ENCODE assay signal across 8 mouse cellular contexts in genomic region chr7:92742774-92743173, GRCm38 (mm10). TPM values are rescaled to one million over a fixed set of nuclear protein-coding genes. Genes with fewer than 3 reads are reported as not detected.
DNase-seq lines count a peak whose midpoint lies in the region; ATAC-seq and TF ChIP-seq lines count a peak whose summit lies in the region.

No protein-coding gene starts in this region.

- peaks cover 30% of the 10 kb centered on the region for H3K4me1 ChIP-seq in forebrain, embryonic 14.5 days (ENCODE audit: control insufficient read depth, insufficient read depth, low read length)
- peaks cover 6% of the 10 kb centered on the region; the same call in 1 of the 2 replicates for H3K4me1 ChIP-seq in midbrain, postnatal 0 days (ENCODE audit: insufficient read depth, low read length)

- H3K9ac ChIP-seq in forebrain, embryonic 14.5 days (ENCODE audit: low read length): peak overlapping the region; percentile 68
- peak overlapping the region; percentile 97 for H3K9ac ChIP-seq in midbrain, postnatal 0 days (replicated peaks; ENCODE audit: low read length, poor library complexity, severe bottlenecking)

- under 1% methylated on average over 6 of the region's 6 CpGs for WGBS in forebrain, embryonic 14.5 days
- WGBS in midbrain, postnatal 0 days: under 1% methylated on average over 6 of the region's 6 CpGs

- peaks cover 7% of the 10 kb centered on the region; the same call in 1 of the 2 replicates for H3K36me3 ChIP-seq in forebrain, embryonic 14.5 days (ENCODE audit: control insufficient read depth, insufficient read depth, low read length)
- H3K36me3 ChIP-seq in midbrain, postnatal 0 days (ENCODE audit: insufficient read depth, low read length): no peaks in the 10 kb centered on the region

- ATAC-seq in CD4-positive, CD25-positive, alpha-beta regulatory T cell, adult 4 months: no peak
- ATAC-seq in forebrain, embryonic 14.5 days: no peak
- ATAC-seq in midbrain, postnatal 0 days (ENCODE audit: low FRiP score): no peak

- no peak for TF ChIP-seq CTCF in midbrain, postnatal 0 days (IDR thresholded peaks at IDR 0.05)

- peak overlapping the region; percentile 70 for H3K4me2 ChIP-seq in forebrain, embryonic 14.5 days (ENCODE audit: low read length)
- peak overlapping the region; percentile 79 for H3K4me2 ChIP-seq in midbrain, postnatal 0 days (ENCODE audit: low read depth, low read length, poor library complexity, severe bottlenecking)

- DNase-seq in CD4-positive, CD25-positive, alpha-beta regulatory T cell, adult 2 months (ENCODE audit: low read depth, low spot score): peak; percentile 9
- peak; percentile 60 for DNase-seq in NIH3T3 (ENCODE audit: low read depth)
- peak; percentile 31 for DNase-seq in forebrain, embryonic 14.5 days (ENCODE audit: low spot score)
- peak; percentile 34 to 50 for DNase-seq in kidney, postnatal 4 days
- DNase-seq in midbrain, postnatal 0 days (ENCODE audit: low spot score): no peak
- no peak for DNase-seq in adrenal gland, adult 18-20 months (ENCODE audit: low spot score in 2 of 2)
- no peak for DNase-seq in cerebellum, postnatal 36 days

- H3K9me3 ChIP-seq in forebrain, embryonic 14.5 days (replicated peaks; ENCODE audit: control insufficient read depth, low read length): no peaks in the 10 kb centered on the region
- H3K9me3 ChIP-seq in midbrain, postnatal 0 days (ENCODE audit: low read length): no peaks in the 10 kb centered on the region

- H3K4me3 ChIP-seq in forebrain, embryonic 14.5 days (ENCODE audit: low read depth, low read length): peak overlapping the region; percentile 77
- peak overlapping the region; percentile 86 for H3K4me3 ChIP-seq in midbrain, postnatal 0 days (ENCODE audit: low read depth, low read length)

- H3K27me3 ChIP-seq in forebrain, embryonic 14.5 days (replicated peaks; ENCODE audit: control insufficient read depth, insufficient read depth, low read length): no peaks in the 10 kb centered on the region
- no peaks in the 10 kb centered on the region for H3K27me3 ChIP-seq in midbrain, postnatal 0 days (ENCODE audit: insufficient read depth, low read length)

- H3K27ac ChIP-seq in forebrain, embryonic 14.5 days (ENCODE audit: low read depth, low read length): no peak overlapping the region
- H3K27ac ChIP-seq in midbrain, postnatal 0 days (ENCODE audit: low read depth, low read length): peak overlapping the region; percentile 99; the same call in 1 of the 2 replicates

RNA-seq across cellular contexts. Expression of gene Rab30, which starts 1.4 kb away (rescaled TPM):
- polyA plus RNA-seq in CD4-positive, CD25-positive, alpha-beta regulatory T cell, adult 4 months (2017; shearing (Covaris generic)): under 1 TPM in 1 of 2 experiments, not detected in 1; 0.60 TPM
- polyA plus RNA-seq in forebrain, embryonic 14.5 days (2014; fragmentation: Nextera tagmentation; extraction: Ambion mirVana): 25.9 and 27.5 TPM in 2 replicates
- total RNA-seq in midbrain, postnatal 0 days (2014; rRNA removed): 37.2 and 44.7 TPM in 2 replicates
- 13.6 and 18.5 TPM in 2 replicates for polyA plus RNA-seq in midbrain, postnatal 0 days (2015; fragmentation: Nextera tagmentation; extraction: Ambion mirVana)
- total RNA-seq in adrenal gland, adult 18-20 months (2021): 1 to 10 TPM; 4.4 to 8.0 TPM

Comparison
In these comparisons a context has a peak if more than half of its experiments do, and no peak if none do; other contexts are left out.
1. DNase-seq: peak in CD4-positive, CD25-positive, alpha-beta regulatory T cell, adult 2 months (single experiment), NIH3T3 (single experiment), forebrain, embryonic 14.5 days (single experiment) and kidney, postnatal 4 days (2 of 2); none in midbrain, postnatal 0 days (single experiment), adrenal gland, adult 18-20 months (0 of 2) and cerebellum, postnatal 36 days (0 of 2).